17 mouse cellular contexts compared by ENCODE assay signal in genomic region chr2:170756667-170757066, GRCm38 (mm10). TPM values are rescaled to one million over a fixed set of nuclear protein-coding genes. Genes with fewer than 3 reads are reported as not detected.
DNase-seq lines count a peak whose midpoint lies in the region; ATAC-seq lines count a peak whose summit lies in the region.
"Had no signal": no experiment of that assay in that cellular context is flagged by ENCODE, and none has a peak within 500 bp of the region (broad histone marks: within the 10 kb centered on the region; RNA-seq: fewer than 3 reads in every experiment).

No protein-coding gene starts in this region.

- 72% methylated on average over 7 of the region's 7 CpGs for WGBS in neural tube, embryonic 12.5 days
- WGBS in hindbrain, embryonic 10.5 days, result 74% methylated on average over 7 of the region's 7 CpGs
- 78% methylated on average over 7 of the region's 7 CpGs for WGBS in midbrain, embryonic 11.5 days
- 33% methylated on average over 7 of the region's 7 CpGs for WGBS in neural tube, embryonic 15.5 days

- intact Hi-C loops in heart, postnatal 10 days (cut with DNase I), result no loop called here
- intact Hi-C loops in left cerebral cortex, postnatal 25 days (cut with DNase I), result no loop called here

- peak overlapping the region; percentile 18; the same call in 1 of the 2 replicates for H3K4me2 ChIP-seq in neural tube, embryonic 12.5 days (replicated peaks)
- H3K4me2 ChIP-seq in midbrain, embryonic 11.5 days, result no peak overlapping the region
- peak overlapping the region; percentile 5; the same call in 1 of the 2 replicates for H3K4me2 ChIP-seq in neural tube, embryonic 15.5 days
- H3K4me2 ChIP-seq: intestine, embryonic 15.5 days; liver, embryonic 12.5 days had no signal

- DNase-seq in neural tube, embryonic 10.5 days (ENCODE audit: extremely low spot score, low spot score), result no peak
- no peak for DNase-seq in hindbrain, embryonic 10.5 days (ENCODE audit: low spot score)
- peak; percentile 47 for DNase-seq in midbrain, embryonic 11.5 days (ENCODE audit: low spot score, missing footprints)
- DNase-seq in adipocyte (ENCODE audit: low spot score), result no peak
- no peak for DNase-seq in heart, postnatal 10 days
- DNase-seq in left cerebral cortex, postnatal 25 days (ENCODE audit: low spot score in 2 of 2), result no peak
- DNase-seq: adrenal gland, adult 2 months; cerebellum, adult 8-10 months; right cerebral cortex, adult 18-20 months had no signal

- peaks cover 35% of the 10 kb centered on the region for H3K4me1 ChIP-seq in neural tube, embryonic 12.5 days
- peaks cover 52% of the 10 kb centered on the region for H3K4me1 ChIP-seq in hindbrain, embryonic 10.5 days (replicated peaks)
- H3K4me1 ChIP-seq in midbrain, embryonic 11.5 days (ENCODE audit: control insufficient read depth, insufficient read depth, low read length), result peaks cover 18% of the 10 kb centered on the region
- peaks cover 63% of the 10 kb centered on the region for H3K4me1 ChIP-seq in neural tube, embryonic 15.5 days
- H3K4me1 ChIP-seq: intestine, embryonic 15.5 days; liver, embryonic 12.5 days had no signal

- no peak for ATAC-seq in neural tube, embryonic 12.5 days (ENCODE audit: low FRiP score, low read depth)
- no peak for ATAC-seq in midbrain, embryonic 11.5 days (ENCODE audit: low FRiP score)
- ATAC-seq in neural tube, embryonic 15.5 days (ENCODE audit: low FRiP score), result no peak
- ATAC-seq: liver, embryonic 12.5 days had no signal

- no peak overlapping the region for H3K27ac ChIP-seq in neural tube, embryonic 12.5 days
- peak overlapping the region; percentile 82 for H3K27ac ChIP-seq in hindbrain, embryonic 10.5 days
- H3K27ac ChIP-seq in midbrain, embryonic 11.5 days (ENCODE audit: low read depth, low read length), result peak overlapping the region; percentile 68
- peak overlapping the region; percentile 61 for H3K27ac ChIP-seq in neural tube, embryonic 15.5 days (replicated peaks)
- H3K27ac ChIP-seq: intestine, embryonic 15.5 days; kidney, postnatal 0 days; layer of hippocampus, adult 2 months; left cerebral cortex, adult 2 months; liver, embryonic 12.5 days had no signal

- no peak overlapping the region for H3K9ac ChIP-seq in neural tube, embryonic 12.5 days
- no peak overlapping the region for H3K9ac ChIP-seq in midbrain, embryonic 11.5 days (ENCODE audit: low read length)
- H3K9ac ChIP-seq in neural tube, embryonic 15.5 days (replicated peaks), result 0 out of 2 replicates have a peak overlapping the region, but pooled peaks have one; percentile 14
- H3K9ac ChIP-seq: intestine, embryonic 15.5 days; liver, embryonic 12.5 days had no signal

- H3K27me3 ChIP-seq in neural tube, embryonic 12.5 days (replicated peaks), result no peaks in the 10 kb centered on the region
- H3K27me3 ChIP-seq in hindbrain, embryonic 10.5 days (ENCODE audit: insufficient read depth, poor library complexity, severe bottlenecking), result no peaks in the 10 kb centered on the region
- no peaks in the 10 kb centered on the region for H3K27me3 ChIP-seq in midbrain, embryonic 11.5 days (ENCODE audit: control insufficient read depth, insufficient read depth, low read length)
- no peaks in the 10 kb centered on the region for H3K27me3 ChIP-seq in neural tube, embryonic 15.5 days (replicated peaks)
- H3K27me3 ChIP-seq: intestine, embryonic 15.5 days; liver, embryonic 12.5 days had no signal

- no peak overlapping the region for H3K4me3 ChIP-seq in neural tube, embryonic 12.5 days
- H3K4me3 ChIP-seq in hindbrain, embryonic 10.5 days, result no peak overlapping the region
- H3K4me3 ChIP-seq in midbrain, embryonic 11.5 days (ENCODE audit: low read depth, low read length), result no peak overlapping the region
- H3K4me3 ChIP-seq in neural tube, embryonic 15.5 days (replicated peaks), result no peak overlapping the region
- H3K4me3 ChIP-seq: intestine, embryonic 15.5 days; layer of hippocampus, adult 2 months; left cerebral cortex, adult 2 months; liver, embryonic 12.5 days had no signal

- no peaks in the 10 kb centered on the region for H3K36me3 ChIP-seq in neural tube, embryonic 12.5 days
- no peaks in the 10 kb centered on the region for H3K36me3 ChIP-seq in hindbrain, embryonic 10.5 days
- H3K36me3 ChIP-seq in midbrain, embryonic 11.5 days (ENCODE audit: control insufficient read depth, insufficient read depth, low read length), result no peaks in the 10 kb centered on the region
- H3K36me3 ChIP-seq in neural tube, embryonic 15.5 days, result no peaks in the 10 kb centered on the region
- H3K36me3 ChIP-seq: intestine, embryonic 15.5 days; liver, embryonic 12.5 days had no signal

- no peaks in the 10 kb centered on the region for H3K9me3 ChIP-seq in neural tube, embryonic 12.5 days
- no peaks in the 10 kb centered on the region for H3K9me3 ChIP-seq in hindbrain, embryonic 10.5 days
- H3K9me3 ChIP-seq in midbrain, embryonic 11.5 days (ENCODE audit: control insufficient read depth, low read length), result no peaks in the 10 kb centered on the region
- H3K9me3 ChIP-seq in neural tube, embryonic 15.5 days (replicated peaks), result no peaks in the 10 kb centered on the region
- H3K9me3 ChIP-seq: intestine, embryonic 15.5 days had no signal

RNA-seq across cellular contexts. Expression of gene Dok5, which starts 25.1 kb away (rescaled TPM):
- polyA plus RNA-seq in neural tube, embryonic 12.5 days (2016; fragmentation: Nextera tagmentation; extraction: Ambion mirVana), result 37.5 and 42.0 TPM in 2 replicates
- 8.5 and 12.7 TPM in 2 replicates for polyA plus RNA-seq in hindbrain, embryonic 10.5 days (2016; fragmentation: Nextera tagmentation; extraction: Ambion mirVana)
- 19.5 and 21.2 TPM in 2 replicates for polyA plus RNA-seq in midbrain, embryonic 11.5 days (2014; fragmentation: Nextera tagmentation; extraction: Ambion mirVana)
- polyA plus RNA-seq in neural tube, embryonic 15.5 days (2015; fragmentation: Nextera tagmentation; extraction: Ambion mirVana), result 57.2 and 70.9 TPM in 2 replicates
- total RNA-seq in heart, postnatal 10 days (2021), result under 1 TPM in 1 of 2 experiments, not detected in 1; 0.34 TPM
- total RNA-seq in left cerebral cortex, postnatal 25 days (2021), result 10 to 100 TPM; 35.9 to 38.6 TPM
- total RNA-seq: megakaryocyte-erythroid progenitor cell, adult 5-6 weeks had no signal
